Mouse (Mus musculus): Measurements from ENCODE around the gene Spryd3.

Gene Spryd3

GRCm38 (mm10) chr15:102112181-102112580 lies 23.9 kb downstream of the Spryd3 start:
- DNase-seq, result no peak

GRCm38 (mm10) chr15:102111495-102111829 lies 24.6 kb downstream of the Spryd3 start:
- no peak for DNase-seq

DNA sequence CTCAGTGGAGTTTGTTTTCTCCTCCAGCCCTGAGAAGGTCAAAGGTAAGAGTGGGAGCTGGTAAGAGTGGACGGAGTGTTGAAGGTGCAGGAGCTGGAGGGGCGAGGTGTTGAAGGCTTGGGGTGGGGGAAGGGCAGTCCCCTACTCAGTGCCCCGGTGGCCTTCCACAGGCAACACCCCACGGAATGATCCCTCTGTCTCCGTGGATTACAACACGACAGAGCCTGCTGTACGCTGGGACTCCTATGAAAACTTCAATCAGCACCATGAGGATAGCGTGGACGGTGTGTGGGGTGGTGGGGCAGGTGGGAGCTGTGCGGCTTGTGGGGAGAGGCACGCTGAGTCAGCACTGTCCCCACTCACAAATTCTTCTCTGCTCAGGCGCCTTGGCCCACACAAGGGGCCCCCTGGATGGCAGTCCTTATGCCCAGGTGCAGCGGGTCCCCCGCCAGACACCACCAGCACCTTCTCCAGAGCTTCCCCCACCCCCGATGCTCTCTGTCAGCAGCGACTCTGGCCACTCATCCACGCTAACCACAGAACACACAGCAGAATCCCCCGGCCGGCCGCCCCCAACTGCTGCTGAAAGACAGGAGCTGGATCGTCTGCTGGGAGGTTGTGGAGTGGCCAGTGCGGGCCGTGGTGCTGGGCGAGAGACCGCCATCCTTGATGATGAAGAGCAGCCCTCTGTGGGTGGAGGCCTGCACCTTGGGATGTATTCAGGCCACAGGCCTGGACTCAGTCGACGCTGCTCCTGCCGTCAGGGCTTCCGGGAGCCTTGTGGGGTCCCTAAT lies 25.1 kb downstream of the Spryd3 start:
- DNase-seq, result peak; percentile 37

DNA sequence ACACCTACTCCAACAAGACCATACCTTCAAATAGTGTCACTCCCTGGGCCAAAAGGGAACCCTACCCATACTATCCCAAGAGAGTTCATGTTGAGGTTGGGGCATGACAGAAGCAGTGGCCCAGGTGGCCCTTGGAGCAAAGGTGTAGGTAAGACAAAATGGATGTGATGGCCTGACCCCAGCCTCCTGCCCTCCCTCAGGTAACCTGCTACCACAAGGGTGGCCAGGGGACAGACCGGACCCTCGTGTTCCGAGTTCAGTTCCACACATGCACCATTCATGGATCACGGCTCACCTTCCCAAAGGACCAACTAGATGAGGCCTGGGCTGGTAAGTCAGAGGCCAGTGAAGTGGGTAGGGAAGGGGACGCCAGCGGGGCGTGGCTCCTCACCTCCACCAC lies 25.8 kb downstream of the Spryd3 start:
- peak; percentile 33 for DNase-seq

GRCm38 (mm10) chr15:102108651-102109525 lies 27.1 kb downstream of the Spryd3 start:
- peak; percentile 83 for DNase-seq

- peak; percentile 72 for DNase-seq
Observed at GRCm38 (mm10) chr15:102107689-102108573, 28.1 kb downstream of the Spryd3 start.

DNA sequence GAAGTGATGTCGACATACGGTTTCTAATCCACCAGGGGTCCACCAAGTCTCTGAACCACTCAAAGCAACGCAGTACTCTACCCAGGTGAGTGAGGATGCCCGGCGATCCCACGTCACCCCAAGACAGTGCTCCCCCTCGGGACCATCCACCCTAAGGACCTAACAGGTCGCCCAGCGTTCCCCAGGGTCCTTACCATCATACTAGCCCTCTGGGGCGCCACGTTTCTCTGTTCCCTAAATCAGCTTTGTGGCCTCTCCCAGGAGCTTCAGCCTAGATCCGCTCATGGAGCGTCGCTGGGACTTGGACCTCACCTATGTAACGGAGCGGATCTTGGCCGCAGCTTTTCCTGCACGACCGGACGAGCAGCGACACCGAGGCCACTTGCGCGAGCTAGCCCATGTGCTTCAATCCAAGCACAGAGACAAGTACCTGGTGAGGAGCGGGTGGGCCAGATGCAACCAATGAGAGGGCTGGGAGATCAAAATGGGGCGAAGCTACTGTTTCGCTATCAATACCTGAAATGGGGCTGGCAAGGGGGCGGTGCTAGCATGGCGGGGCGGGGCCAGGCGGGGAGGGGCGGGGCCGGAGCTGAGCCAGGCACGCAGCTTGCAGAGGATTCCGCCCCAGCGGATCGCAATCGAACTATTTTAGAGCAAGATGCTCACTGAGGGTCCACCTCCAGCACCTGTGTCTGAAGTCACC lies 29.1 kb downstream of the Spryd3 start:
- peak; percentile 51 for DNase-seq

GRCm38 (mm10) chr15:102105764-102106730 lies 30.0 kb downstream of the Spryd3 start:
- DNase-seq, result peak; percentile 51

DNA sequence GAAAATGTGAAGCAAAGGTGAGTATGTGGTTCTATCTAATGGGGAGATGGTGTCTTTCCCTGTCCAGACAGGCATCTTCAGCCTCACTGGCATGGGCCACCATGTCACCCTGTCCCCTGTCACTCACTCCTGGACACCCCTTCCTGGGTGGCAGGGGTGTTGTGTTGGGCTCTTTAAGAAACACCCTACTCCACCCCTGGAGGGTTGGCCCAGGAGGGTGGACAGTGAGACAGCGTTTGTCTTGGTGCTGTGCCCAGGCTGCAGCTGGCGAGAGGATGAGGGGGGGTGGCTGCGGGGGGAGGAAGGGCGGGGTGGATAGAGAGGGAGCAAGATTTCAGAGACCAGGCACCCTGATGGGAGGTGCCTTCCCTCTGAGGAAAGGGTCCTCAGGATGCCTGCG lies 30.7 kb downstream of the Spryd3 start:
- peak; percentile 30 for DNase-seq

GRCm38 (mm10) chr15:102103947-102104555 lies 32.0 kb downstream of the Spryd3 start:
- peak; percentile 12 for DNase-seq

DNA sequence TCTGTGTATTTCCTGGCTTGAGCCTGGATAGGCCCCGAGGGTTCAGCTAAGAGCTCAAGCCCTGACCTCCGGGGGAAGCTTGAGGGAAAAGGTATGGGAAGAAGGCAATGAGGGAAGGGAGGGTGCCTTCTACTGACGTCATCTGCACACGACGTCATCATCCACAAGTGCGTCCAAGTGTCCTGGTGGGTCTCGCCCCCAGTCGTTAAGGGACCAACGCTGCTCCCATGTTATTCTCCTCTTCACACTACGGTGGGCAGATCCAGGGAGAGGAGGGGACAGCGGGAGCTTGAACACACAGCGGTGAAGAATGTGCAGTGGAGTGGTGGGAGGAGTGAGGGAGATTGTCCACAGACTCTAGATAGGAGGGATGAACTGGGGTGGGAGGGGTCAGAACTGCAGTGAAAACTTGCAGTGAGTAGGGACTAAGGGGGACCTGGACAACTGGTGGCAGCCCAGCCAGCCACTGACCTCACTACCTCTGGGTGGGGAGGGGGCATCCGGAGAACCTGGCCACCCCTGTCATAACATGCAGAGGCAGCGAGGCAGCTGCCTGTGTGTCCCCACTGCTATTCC lies 32.6 kb downstream of the Spryd3 start:
- peak; percentile 30 for DNase-seq

GRCm38 (mm10) chr15:102102548-102103121 lies 33.4 kb downstream of the Spryd3 start:
- no peak for DNase-seq

DNA sequence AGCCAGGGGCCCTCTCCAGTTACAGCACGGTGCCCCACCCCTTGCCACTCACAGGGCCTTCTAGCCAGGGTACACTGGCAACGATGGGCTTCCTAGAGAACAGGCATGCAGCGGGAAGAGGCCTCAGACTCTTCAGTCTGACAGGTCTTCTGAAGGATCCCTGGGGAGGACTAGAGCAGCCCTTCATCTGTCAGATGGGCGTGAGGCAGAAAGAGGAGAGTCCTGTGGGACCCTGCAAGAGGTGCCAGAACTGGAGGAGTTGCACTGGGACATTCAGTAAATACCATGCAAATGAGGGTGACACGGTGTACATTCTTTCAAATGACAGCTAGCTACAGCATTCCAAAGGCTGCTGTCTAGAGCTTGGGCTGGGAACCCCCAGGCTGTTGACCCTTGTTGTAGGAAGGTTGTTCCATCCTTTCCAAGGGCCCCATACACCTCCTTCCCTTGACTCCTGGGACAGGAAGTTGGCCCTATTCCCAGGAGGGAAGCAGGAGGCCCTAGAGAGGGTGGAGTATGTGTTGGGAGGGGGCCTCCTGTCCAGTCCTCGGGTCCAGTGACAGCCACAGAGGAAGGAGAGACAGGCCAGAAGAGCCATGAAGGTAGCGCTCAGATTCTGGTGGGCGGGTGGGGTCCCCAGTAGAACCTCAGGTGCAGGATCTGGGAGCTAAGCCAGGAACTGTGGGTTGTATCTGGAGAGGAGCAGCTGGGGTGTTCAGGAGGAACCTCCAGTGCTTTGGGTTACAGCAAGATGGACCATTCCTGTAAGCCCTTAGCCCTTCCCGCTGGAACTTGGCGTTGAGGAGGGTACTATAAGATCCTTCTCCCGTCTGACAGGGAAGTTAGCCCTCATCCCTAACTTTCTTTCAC lies 34.1 kb downstream of the Spryd3 start:
- DNase-seq, result peak; percentile 36

DNA sequence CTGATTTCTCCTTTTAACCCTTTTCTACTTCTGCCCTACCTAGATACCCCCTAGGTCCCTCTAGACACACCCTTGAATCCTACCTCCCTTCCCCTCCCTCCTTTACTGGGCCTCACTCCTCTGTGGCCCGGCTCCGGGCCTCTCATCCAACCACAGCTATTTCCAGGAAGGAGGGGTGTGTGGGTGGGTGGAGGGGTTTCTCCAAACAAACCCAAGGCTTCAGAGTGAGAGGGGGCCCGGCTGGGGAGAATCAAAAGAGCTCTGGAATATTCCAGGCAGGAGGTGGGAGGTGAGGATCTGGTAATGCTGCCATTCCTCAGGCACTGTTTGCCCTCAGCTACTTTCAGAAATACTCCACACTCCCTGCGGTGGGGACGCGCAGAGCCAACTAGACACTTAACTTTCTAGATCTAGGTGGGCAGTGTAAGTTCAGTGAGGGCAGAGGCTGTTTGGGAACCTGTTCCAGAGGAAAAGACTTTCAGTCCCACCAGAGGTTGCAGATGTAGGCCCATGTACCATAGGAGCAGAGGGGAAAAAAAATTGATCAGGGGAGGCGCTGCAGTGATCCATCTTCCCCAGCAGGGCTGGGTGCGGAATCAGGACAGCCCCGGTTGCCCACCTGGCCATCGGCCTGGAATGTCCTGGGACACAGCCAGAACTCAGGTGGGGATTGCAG lies 34.9 kb downstream of the Spryd3 start:
- peak; percentile 49 for DNase-seq

- DNase-seq, result peak; percentile 76
Observed at GRCm38 (mm10) chr15:102100161-102100981, 35.7 kb downstream of the Spryd3 start, which contains the start of gene Tns2. Gene Tns2, plus strand, starts transcription at chr15:102100413.

DNA sequence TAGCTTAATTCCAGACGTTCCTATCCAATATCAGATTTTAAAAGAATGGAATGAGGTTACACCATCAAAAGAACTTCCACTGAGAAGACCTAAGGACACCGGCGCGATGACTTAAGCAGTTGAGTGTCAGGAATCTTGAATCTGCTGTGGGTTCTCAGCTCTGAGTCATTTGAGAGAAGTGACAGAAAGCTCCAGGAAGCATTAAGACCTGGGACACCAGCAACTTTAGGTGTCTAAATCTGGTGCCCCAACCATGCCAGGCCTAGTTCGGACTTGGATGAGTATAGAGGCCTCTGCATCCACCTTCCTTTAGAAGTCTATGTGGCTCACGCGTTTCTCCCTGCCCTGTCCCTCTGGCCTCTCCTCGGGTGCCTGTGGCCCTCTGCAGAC lies 36.3 kb downstream of the Spryd3 start:
- no peak for DNase-seq

DNA sequence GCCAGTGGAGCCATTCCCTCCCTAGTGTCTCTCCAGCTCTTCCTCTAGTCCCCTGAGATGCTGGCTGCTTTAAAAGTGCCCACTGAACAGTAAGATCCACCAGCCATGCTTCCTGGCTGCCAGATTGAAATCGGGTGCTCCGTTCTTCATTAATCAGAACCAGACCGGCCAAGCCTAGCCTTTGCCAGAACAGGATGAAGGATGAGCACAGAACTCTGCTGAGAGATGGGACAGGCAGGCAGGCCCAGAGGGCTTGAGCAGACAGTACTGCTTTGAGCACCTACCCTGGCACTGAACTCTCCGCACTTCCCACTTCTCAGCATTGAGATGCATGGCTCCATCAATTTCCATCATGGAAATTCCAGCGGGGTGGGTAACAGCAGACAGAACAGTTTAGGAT lies 36.8 kb downstream of the Spryd3 start:
- peak; percentile 15 for DNase-seq
